ENCODE assay signal across 7 mouse cellular contexts in the genomic region with DNA sequence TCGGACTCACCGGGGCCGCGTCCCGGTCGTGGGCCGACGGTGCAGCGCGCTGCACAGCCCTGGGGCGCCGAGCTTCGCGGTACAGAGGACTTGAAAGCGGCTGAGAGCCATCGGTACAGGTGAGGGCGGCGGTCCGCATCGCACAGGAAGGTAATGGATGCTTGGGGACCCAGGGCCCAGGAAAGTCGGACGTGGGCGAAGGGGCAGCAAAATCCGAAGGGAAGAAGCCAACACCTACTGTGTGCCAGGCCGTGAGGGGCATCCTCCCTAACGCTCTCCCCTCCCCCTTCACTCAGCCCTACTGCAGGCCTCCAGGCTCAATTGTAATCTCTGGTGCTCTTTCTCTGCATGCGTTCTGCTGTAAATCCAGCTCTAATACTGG. TPM values are rescaled to one million over a fixed set of nuclear protein-coding genes. Genes with fewer than 3 reads are reported as not detected.
DNase-seq lines count a peak whose midpoint lies in the region; ATAC-seq lines count a peak whose summit lies in the region.

No protein-coding gene starts in this region.

- no peaks in the 10 kb centered on the region for H3K9me3 ChIP-seq in lung, embryonic 16.5 days (ENCODE audit: control insufficient read depth, low read length)
- peaks cover 12% of the 10 kb centered on the region; the same call in 1 of the 2 replicates for H3K9me3 ChIP-seq in hindbrain, embryonic 10.5 days
- H3K9me3 ChIP-seq in midbrain, embryonic 11.5 days (ENCODE audit: control insufficient read depth, low read length): no peaks in the 10 kb centered on the region

- peaks cover 26% of the 10 kb centered on the region for H3K4me1 ChIP-seq in lung, embryonic 16.5 days (replicated peaks; ENCODE audit: control insufficient read depth, insufficient read depth, low read length)
- peaks cover 53% of the 10 kb centered on the region for H3K4me1 ChIP-seq in hindbrain, embryonic 10.5 days (replicated peaks)
- H3K4me1 ChIP-seq in midbrain, embryonic 11.5 days (ENCODE audit: control insufficient read depth, insufficient read depth, low read length): peaks cover 21% of the 10 kb centered on the region

- peak overlapping the region; percentile 97 for H3K9ac ChIP-seq in lung, embryonic 16.5 days (ENCODE audit: low read length)
- peak overlapping the region; percentile 99 for H3K9ac ChIP-seq in midbrain, embryonic 11.5 days (ENCODE audit: low read length)

- H3K27ac ChIP-seq in lung, embryonic 16.5 days (ENCODE audit: low read length): peak overlapping the region; percentile 99
- peak overlapping the region; percentile 99 for H3K27ac ChIP-seq in hindbrain, embryonic 10.5 days
- H3K27ac ChIP-seq in midbrain, embryonic 11.5 days (ENCODE audit: low read depth, low read length): peak overlapping the region; percentile 98

- H3K4me3 ChIP-seq in lung, embryonic 16.5 days (ENCODE audit: low read length): peak overlapping the region; percentile 98
- peak overlapping the region; percentile 93 for H3K4me3 ChIP-seq in hindbrain, embryonic 10.5 days
- peak overlapping the region; percentile 97 for H3K4me3 ChIP-seq in midbrain, embryonic 11.5 days (ENCODE audit: low read depth, low read length)

- H3K27me3 ChIP-seq in lung, embryonic 16.5 days (ENCODE audit: control insufficient read depth, insufficient read depth, low read depth, low read length): no peaks in the 10 kb centered on the region
- H3K27me3 ChIP-seq in hindbrain, embryonic 10.5 days (ENCODE audit: insufficient read depth, poor library complexity, severe bottlenecking): no peaks in the 10 kb centered on the region
- no peaks in the 10 kb centered on the region for H3K27me3 ChIP-seq in midbrain, embryonic 11.5 days (ENCODE audit: control insufficient read depth, insufficient read depth, low read length)

- no peak for DNase-seq in lung, postnatal 36 days
- no peak for DNase-seq in hindbrain, embryonic 10.5 days (ENCODE audit: low spot score)
- DNase-seq in midbrain, embryonic 11.5 days (ENCODE audit: low spot score, missing footprints): no peak
- no peak for DNase-seq in urinary bladder, postnatal 25 days (ENCODE audit: low spot score)
- DNase-seq in T-cell, adult 2 months (ENCODE audit: low spot score): no peak

- peak overlapping the region; percentile 76 for H3K4me2 ChIP-seq in lung, embryonic 16.5 days (ENCODE audit: low read depth, low read length)
- H3K4me2 ChIP-seq in midbrain, embryonic 11.5 days: peak overlapping the region; percentile 59

- peaks cover 31% of the 10 kb centered on the region for H3K36me3 ChIP-seq in lung, embryonic 16.5 days (ENCODE audit: control insufficient read depth, insufficient read depth, low read length)
- H3K36me3 ChIP-seq in hindbrain, embryonic 10.5 days: peaks cover 73% of the 10 kb centered on the region
- H3K36me3 ChIP-seq in midbrain, embryonic 11.5 days (ENCODE audit: control insufficient read depth, insufficient read depth, low read length): peaks cover 41% of the 10 kb centered on the region

- ATAC-seq in lung, embryonic 16.5 days (ENCODE audit: low read depth): peak; percentile 48
- peak; percentile 9; the same call in 1 of the 2 replicates for ATAC-seq in common myeloid progenitor, adult 5-6 weeks (replicated peaks; ENCODE audit: low read depth, poor library complexity, severe bottlenecking)
- ATAC-seq in midbrain, embryonic 11.5 days (ENCODE audit: low FRiP score): peak; percentile 57

- under 1% methylated on average over 27 of the region's 27 CpGs for WGBS in lung, embryonic 16.5 days
- WGBS in hindbrain, embryonic 10.5 days: under 1% methylated on average over 27 of the region's 27 CpGs
- under 1% methylated on average over 27 of the region's 27 CpGs for WGBS in midbrain, embryonic 11.5 days

RNA-seq across cellular contexts. Expression of gene Sept1, which starts 0.4 kb away (rescaled TPM):
- polyA plus RNA-seq in lung, embryonic 16.5 days (2015; fragmentation: Nextera tagmentation; extraction: Ambion mirVana): 23.2 and 23.4 TPM in 2 replicates
- total RNA-seq in common myeloid progenitor, adult 5-6 weeks (2017): 62.7 and 63.2 TPM in 2 replicates
- 32.4 and 33.8 TPM in 2 replicates for polyA plus RNA-seq in hindbrain, embryonic 10.5 days (2016; fragmentation: Nextera tagmentation; extraction: Ambion mirVana)
- polyA plus RNA-seq in midbrain, embryonic 11.5 days (2014; fragmentation: Nextera tagmentation; extraction: Ambion mirVana): 24.6 and 29.8 TPM in 2 replicates

RNA-seq across cellular contexts. Expression of gene Zfp553, which starts 0.5 kb away (rescaled TPM):
- 27.7 and 32.3 TPM in 2 replicates for polyA plus RNA-seq in lung, embryonic 16.5 days (2015; fragmentation: Nextera tagmentation; extraction: Ambion mirVana)
- total RNA-seq in common myeloid progenitor, adult 5-6 weeks (2017): 20.8 and 29.9 TPM in 2 replicates
- polyA plus RNA-seq in hindbrain, embryonic 10.5 days (2016; fragmentation: Nextera tagmentation; extraction: Ambion mirVana): 78.7 and 81.0 TPM in 2 replicates
- polyA plus RNA-seq in midbrain, embryonic 11.5 days (2014; fragmentation: Nextera tagmentation; extraction: Ambion mirVana): 30.3 and 32.4 TPM in 2 replicates

RNA-seq across cellular contexts. Expression of gene Zfp771, which starts 10.7 kb away (rescaled TPM):
- polyA plus RNA-seq in lung, embryonic 16.5 days (2015; fragmentation: Nextera tagmentation; extraction: Ambion mirVana): 36.9 and 48.7 TPM in 2 replicates
- total RNA-seq in common myeloid progenitor, adult 5-6 weeks (2017): 6.3 and 8.9 TPM in 2 replicates
- 62.4 and 70.1 TPM in 2 replicates for polyA plus RNA-seq in hindbrain, embryonic 10.5 days (2016; fragmentation: Nextera tagmentation; extraction: Ambion mirVana)
- polyA plus RNA-seq in midbrain, embryonic 11.5 days (2014; fragmentation: Nextera tagmentation; extraction: Ambion mirVana): 49.3 and 54.0 TPM in 2 replicates

RNA-seq across cellular contexts. Expression of gene Mylpf, which starts 24.7 kb away (rescaled TPM):
- polyA plus RNA-seq in lung, embryonic 16.5 days (2015; fragmentation: Nextera tagmentation; extraction: Ambion mirVana): 47.4 and 105 TPM in 2 replicates
- 10.6 and 35.3 TPM in 2 replicates for total RNA-seq in common myeloid progenitor, adult 5-6 weeks (2017)
- polyA plus RNA-seq in hindbrain, embryonic 10.5 days (2016; fragmentation: Nextera tagmentation; extraction: Ambion mirVana): 13.0 and 17.7 TPM in 2 replicates
- polyA plus RNA-seq in midbrain, embryonic 11.5 days (2014; fragmentation: Nextera tagmentation; extraction: Ambion mirVana): 11.7 and 13.2 TPM in 2 replicates

RNA-seq across cellular contexts. Expression of gene Tbc1d10b, which starts 25.1 kb away (rescaled TPM):
- polyA plus RNA-seq in lung, embryonic 16.5 days (2015; fragmentation: Nextera tagmentation; extraction: Ambion mirVana): 20.5 and 23.8 TPM in 2 replicates
- 24.7 and 29.1 TPM in 2 replicates for total RNA-seq in common myeloid progenitor, adult 5-6 weeks (2017)
- 25.6 and 28.2 TPM in 2 replicates for polyA plus RNA-seq in hindbrain, embryonic 10.5 days (2016; fragmentation: Nextera tagmentation; extraction: Ambion mirVana)
- polyA plus RNA-seq in midbrain, embryonic 11.5 days (2014; fragmentation: Nextera tagmentation; extraction: Ambion mirVana): 16.9 and 19.3 TPM in 2 replicates
